Mouse (Mus musculus) kidney, embryonic 14.5 days (tissue): ENCODE measurements around the gene Cyp26b1. TPM values are rescaled to one million over a fixed set of nuclear protein-coding genes. Genes with fewer than 3 reads are reported as not detected.

Experiments
- ATAC-seq: fragments of 200-750 bp; cut with Nextera tagmentation; 2 replicates; pipeline ENCODE4 v1.8.0; 2017; ENCODE audit warnings: moderate number of reproducible peaks, mild to moderate bottlenecking, moderate TSS enrichment, moderate library complexity; ENCODE audit not compliant: low FRiP score, low TSS enrichment
- H3K27ac ChIP-seq: fragments of 300-500 bp; sonication (generic); 2 replicates; pipeline ENCODE4 v1.5.1; 2014; ENCODE audit warnings: low read depth, mild to moderate bottlenecking, low read length, moderate library complexity, mixed read lengths
- H3K27me3 ChIP-seq: fragments of 300-500 bp; sonication (generic); 2 replicates; pipeline ENCODE4 v1.6.1; 2014; ENCODE audit warnings: mild to moderate bottlenecking, low read length; ENCODE audit not compliant: control insufficient read depth, insufficient read depth
- H3K36me3 ChIP-seq: fragments of 300-500 bp; sonication (generic); 2 replicates; pipeline ENCODE4 v1.6.1; 2014; ENCODE audit warnings: low read length, mixed read lengths; ENCODE audit not compliant: control insufficient read depth, insufficient read depth
- H3K4me1 ChIP-seq: fragments of 300-500 bp; sonication (generic); 2 replicates; pipeline ENCODE4 v1.6.1; 2014; ENCODE audit warnings: low read length, mixed read lengths; ENCODE audit not compliant: control insufficient read depth, insufficient read depth
- H3K4me2 ChIP-seq: fragments of 300-500 bp; sonication (generic); replicated peaks from 2 replicates; pipeline ENCODE4 v1.6.1; 2014; ENCODE audit warnings: low read depth, mild to moderate bottlenecking, low read length
- H3K4me3 ChIP-seq: fragments of 300-500 bp; sonication (generic); 2 replicates; pipeline ENCODE4 v1.5.1; 2014; ENCODE audit warnings: mild to moderate bottlenecking, low read length
- H3K9ac ChIP-seq: fragments of 300-500 bp; sonication (generic); 2 replicates; pipeline ENCODE4 v1.6.1; 2014; ENCODE audit warnings: low read depth, mild to moderate bottlenecking, low read length, moderate library complexity
- H3K9me3 ChIP-seq: fragments of 300-500 bp; sonication (generic); 2 replicates; pipeline ENCODE4 v1.6.1; 2016; ENCODE audit warnings: low read length; ENCODE audit not compliant: control insufficient read depth
- WGBS: fragments of 180-500 bp; shearing (Covaris S2); extraction: QIAGEN DNeasy Blood & Tissue Kit; methylation state at CpG from one replicate; pipeline ENCODE4 v1.1.7; 2014; 5-methylcytosine and 5-hydroxymethylcytosine counted together
- polyA plus RNA-seq: library from polyadenylated mRNA; unstranded; fragments of >200 nt; fragmentation: Nextera tagmentation; extraction: Ambion mirVana; gene quantifications from 2 replicates; pipeline ENCODE4 v1.2.1, GENCODE M21; 2014

Gene Cyp26b1
- polyA plus RNA-seq, 1 experiment from 2014 or later, result 6.7 TPM

- H3K9me3 ChIP-seq, result no peaks in the 10 kb centered on the region
- under 1% methylated on average over 48 of the region's 48 CpGs for WGBS
- peaks cover 44% of the 10 kb centered on the region for H3K4me1 ChIP-seq
- ATAC-seq, result peak; percentile 19; the same call in 1 of the 2 replicates
- H3K9ac ChIP-seq, result peak overlapping the region; percentile 37; the same call in 1 of the 2 replicates
- no peaks in the 10 kb centered on the region for H3K36me3 ChIP-seq
- H3K27me3 ChIP-seq, result peaks cover 93% of the 10 kb centered on the region
- no peak overlapping the region for H3K27ac ChIP-seq
- peak overlapping the region; percentile 57 for H3K4me2 ChIP-seq
- H3K4me3 ChIP-seq, result peak overlapping the region; percentile 48
Measured at GRCm38 (mm10) chr6:84583841-84584782, 9.6 kb downstream of the Cyp26b1 start.

- ATAC-seq, result peak; percentile 10; the same call in 1 of the 2 replicates
- Histone ChIP-seq H3K27ac (no peak overlapping the region), H3K27me3 (peaks cover 97% of the 10 kb centered on the region), H3K9ac (no peak overlapping the region), H3K4me1 (peaks cover 44% of the 10 kb centered on the region), H3K9me3 (no peaks in the 10 kb centered on the region), H3K4me3 (peak overlapping the region; percentile 48), H3K4me2 (peak overlapping the region; percentile 57), H3K36me3 (no peaks in the 10 kb centered on the region)
- WGBS, result 2% methylated on average over 26 of the region's 26 CpGs
Measured at GRCm38 (mm10) chr6:84583371-84583770, 10.3 kb downstream of the Cyp26b1 start.

- H3K4me2 ChIP-seq, result peak overlapping the region; percentile 57; the same call in 1 of the 2 replicates
- WGBS, result 27% methylated on average over 5 of the region's 5 CpGs
- H3K4me1 ChIP-seq, result peaks cover 43% of the 10 kb centered on the region
- no peaks in the 10 kb centered on the region for H3K36me3 ChIP-seq
- peak overlapping the region; percentile 48; the same call in 1 of the 2 replicates for H3K4me3 ChIP-seq
- peaks cover 97% of the 10 kb centered on the region for H3K27me3 ChIP-seq
- no peak overlapping the region for H3K9ac ChIP-seq
- no peaks in the 10 kb centered on the region for H3K9me3 ChIP-seq
- ATAC-seq, result no peak
- no peak overlapping the region for H3K27ac ChIP-seq
Measured at GRCm38 (mm10) chr6:84582826-84583225, 10.9 kb downstream of the Cyp26b1 start.

DNA sequence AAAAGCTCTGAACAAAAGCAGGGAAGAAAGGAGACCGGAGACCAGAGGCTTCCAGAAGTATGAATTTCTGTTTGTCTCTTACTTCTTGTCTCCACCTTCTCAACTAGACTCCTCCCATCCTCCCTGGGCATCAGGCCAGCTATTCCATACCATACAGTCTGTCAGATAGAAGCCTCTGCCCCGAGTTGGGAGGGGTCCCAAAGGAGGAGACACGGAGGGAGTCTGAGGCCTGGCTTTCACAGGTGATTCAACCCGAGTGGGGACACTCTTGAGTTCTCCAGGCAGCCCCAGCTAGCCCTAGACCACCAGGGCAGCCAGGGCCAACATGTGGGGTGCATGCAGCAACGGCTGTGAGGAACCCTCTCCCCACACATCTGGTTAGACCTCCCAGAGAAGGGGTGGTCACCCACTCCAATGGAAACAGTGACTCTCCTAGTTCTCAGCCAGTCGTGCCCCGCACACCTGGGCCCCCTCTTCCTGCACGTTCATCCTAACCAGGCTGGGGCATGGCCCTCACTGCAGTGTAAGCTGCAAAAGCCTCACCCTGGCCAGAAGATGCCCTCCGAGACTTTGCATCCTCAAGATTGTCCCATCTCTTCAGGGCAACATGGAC lies 11.8 kb downstream of the Cyp26b1 start:
- WGBS, result 65% methylated on average over 9 of the region's 9 CpGs
- ATAC-seq, result no peak
- no peaks in the 10 kb centered on the region for H3K9me3 ChIP-seq
- peaks cover 36% of the 10 kb centered on the region for H3K4me1 ChIP-seq
- no peak overlapping the region for H3K27ac ChIP-seq
- H3K4me3 ChIP-seq, result no peak overlapping the region
- H3K9ac ChIP-seq, result no peak overlapping the region; the same call in 1 of the 2 replicates
- H3K36me3 ChIP-seq, result no peaks in the 10 kb centered on the region
- H3K27me3 ChIP-seq, result peaks cover 97% of the 10 kb centered on the region
- no peak overlapping the region for H3K4me2 ChIP-seq

GRCm38 (mm10) chr6:84580979-84581832 lies 12.5 kb downstream of the Cyp26b1 start:
- Histone ChIP-seq H3K9ac (no peak overlapping the region; the same call in 1 of the 2 replicates), H3K9me3 (no peaks in the 10 kb centered on the region), H3K4me3 (no peak overlapping the region), H3K36me3 (no peaks in the 10 kb centered on the region), H3K4me2 (no peak overlapping the region), H3K4me1 (peaks cover 36% of the 10 kb centered on the region), H3K27ac (no peak overlapping the region), H3K27me3 (peaks cover 93% of the 10 kb centered on the region)
- WGBS, result 54% methylated on average over 6 of the region's 6 CpGs
- no peak for ATAC-seq

DNA sequence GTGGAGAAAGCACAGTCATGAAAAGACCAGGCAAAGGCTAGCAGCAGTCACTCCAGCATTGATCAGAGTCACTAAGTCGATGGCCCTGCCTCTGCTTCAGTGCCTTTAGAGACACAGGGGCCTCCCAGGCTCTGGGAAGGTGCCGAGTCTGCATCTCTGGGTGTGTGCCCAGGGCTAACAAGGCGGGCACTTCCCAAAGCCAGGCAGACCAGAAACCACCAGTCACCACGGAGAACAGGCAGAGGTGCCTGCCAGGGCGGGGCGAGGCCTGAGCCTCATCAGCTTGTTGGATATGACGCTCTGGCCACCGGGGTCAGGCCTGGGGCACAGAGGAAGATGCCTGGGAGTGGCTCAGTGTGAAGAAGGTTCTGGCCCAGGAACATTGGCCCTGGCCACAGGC lies 14.2 kb downstream of the Cyp26b1 start:
- no peaks in the 10 kb centered on the region for H3K9me3 ChIP-seq
- peaks cover 87% of the 10 kb centered on the region for H3K27me3 ChIP-seq
- H3K4me3 ChIP-seq, result no peak overlapping the region
- H3K4me1 ChIP-seq, result peaks cover 20% of the 10 kb centered on the region; the same call in 1 of the 2 replicates
- H3K9ac ChIP-seq, result no peak overlapping the region
- no peak for ATAC-seq
- H3K4me2 ChIP-seq, result no peak overlapping the region
- no peak overlapping the region for H3K27ac ChIP-seq
- 70% methylated on average over 8 of the region's 8 CpGs for WGBS
- no peaks in the 10 kb centered on the region for H3K36me3 ChIP-seq

- no peak overlapping the region for H3K27ac ChIP-seq
- 16% methylated on average over 5 of the region's 5 CpGs for WGBS
- no peaks in the 10 kb centered on the region for H3K36me3 ChIP-seq
- H3K4me1 ChIP-seq, result peaks cover 16% of the 10 kb centered on the region; the same call in 1 of the 2 replicates
- H3K4me2 ChIP-seq, result no peak overlapping the region
- H3K4me3 ChIP-seq, result no peak overlapping the region
- H3K27me3 ChIP-seq, result peaks cover 87% of the 10 kb centered on the region
- ATAC-seq, result no peak
- H3K9ac ChIP-seq, result no peak overlapping the region
- H3K9me3 ChIP-seq, result no peaks in the 10 kb centered on the region
Measured at GRCm38 (mm10) chr6:84578928-84579327, 14.8 kb downstream of the Cyp26b1 start.

- H3K4me1 ChIP-seq, result peaks cover 6% of the 10 kb centered on the region; the same call in 1 of the 2 replicates
- 52% methylated on average over 4 of the region's 4 CpGs for WGBS
- peaks cover 84% of the 10 kb centered on the region for H3K27me3 ChIP-seq
Measured at GRCm38 (mm10) chr6:84577898-84578297, 15.8 kb downstream of the Cyp26b1 start.

More at GRCm38 (mm10) chr6:84577898-84578297, 15.8 kb downstream of the Cyp26b1 start:
- Histone ChIP-seq H3K27ac (no peak overlapping the region), H3K9ac (no peak overlapping the region), H3K4me2 (no peak overlapping the region), H3K4me3 (no peak overlapping the region), H3K36me3 (no peaks in the 10 kb centered on the region), H3K9me3 (no peaks in the 10 kb centered on the region)
- ATAC-seq, result no peak
